Mouse (Mus musculus): ENCODE data around the gene Gtf2a2.

DNA sequence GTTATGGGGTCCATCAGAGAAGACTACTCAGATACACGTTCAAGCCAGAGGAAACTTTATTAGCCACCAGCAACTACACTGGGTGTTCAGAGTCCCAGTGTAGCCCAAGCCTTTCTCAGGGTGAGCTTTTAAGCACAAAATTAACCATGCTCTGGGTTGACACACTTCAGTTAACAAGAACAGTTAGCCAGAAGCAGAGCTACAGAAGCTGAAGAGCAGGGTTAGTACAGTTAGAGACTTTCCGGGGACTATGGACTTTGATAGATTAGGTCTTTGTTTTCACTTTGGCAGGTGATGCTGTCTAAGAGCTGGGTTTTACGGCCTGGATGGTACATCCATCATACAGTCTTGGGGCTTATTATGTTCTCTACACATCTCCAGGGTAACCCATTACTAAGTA, 40.4 kb downstream of the Gtf2a2 start:
- TF ChIP-seq NELFE (IDR thresholded peaks at IDR 0.05; ENCODE audit: low read depth, low read length): no peak
- no peak for TF ChIP-seq USF2 (IDR thresholded peaks at IDR 0.05; ENCODE audit: borderline replicate concordance in 1 of 2, insufficient read depth in 1 of 2, low read depth in 1 of 2, low read length in 2 of 2)
- no peak for TF ChIP-seq CTCF (IDR thresholded peaks at IDR 0.05 in 2 of 3, conservative IDR thresholded peaks at IDR 0.05 in 1 of 3; ENCODE audit: control insufficient read depth in 1 of 3, insufficient read depth in 1 of 3, low read depth in 2 of 3, low read length in 3 of 3, poor library complexity in 1 of 3, severe bottlenecking in 1 of 3)
- TF ChIP-seq MAFK (IDR thresholded peaks at IDR 0.05; ENCODE audit: borderline replicate concordance, low read depth, low read length): no peak
- no peak for TF ChIP-seq ZC3H11A (IDR thresholded peaks at IDR 0.05; ENCODE audit: low read depth, low read length)
- TF ChIP-seq POLR2A (IDR thresholded peaks at IDR 0.05; ENCODE audit: control insufficient read depth in 1 of 2, insufficient read depth in 1 of 2, low read depth in 1 of 2, low read length in 2 of 2, poor library complexity in 1 of 2): no peak
- no peak for TF ChIP-seq EP300 (IDR thresholded peaks at IDR 0.05; ENCODE audit: low read depth in 1 of 2, low read length in 2 of 2)
- TF ChIP-seq GATA1 (IDR thresholded peaks at IDR 0.05; ENCODE audit: low read depth, low read length): no peak
- TF ChIP-seq MXI1 (IDR thresholded peaks at IDR 0.05; ENCODE audit: low read depth, low read length): no peak
- TF ChIP-seq NRF1 (IDR thresholded peaks at IDR 0.05; ENCODE audit: insufficient read depth, low read depth, low read length, poor library complexity, severe bottlenecking): no peak
- TF ChIP-seq TBP (IDR thresholded peaks at IDR 0.05; ENCODE audit: low read depth, low read length): no peak
- no peak for TF ChIP-seq KAT2A (conservative IDR thresholded peaks at IDR 0.05; ENCODE audit: low read depth, low read length)
- no peak for TF ChIP-seq MAX (IDR thresholded peaks at IDR 0.05; ENCODE audit: low read length)
